In genomic region chr5:5695401-5695942, GRCm38 (mm10) we compare ENCODE assay signal across 33 mouse cellular contexts. TPM values are rescaled to one million over a fixed set of nuclear protein-coding genes. Genes with fewer than 3 reads are reported as not detected.
DNase-seq lines count a peak whose midpoint lies in the region; ATAC-seq and TF ChIP-seq lines count a peak whose summit lies in the region.
"Had no signal": no experiment of that assay in that cellular context is flagged by ENCODE, and none has a peak within 500 bp of the region (broad histone marks: within the 10 kb centered on the region; RNA-seq: fewer than 3 reads in every experiment).

No protein-coding gene starts in this region.

- TF ChIP-seq CTCF in kidney, adult 2 months (conservative IDR thresholded peaks at IDR 0.05; ENCODE audit: insufficient read depth, insufficient read length, low read depth, low read length): no peak
- TF ChIP-seq CTCF in layer of hippocampus, adult 2 months (conservative IDR thresholded peaks at IDR 0.05): no peak

- no peaks in the 10 kb centered on the region for H3K36me3 ChIP-seq in kidney, adult 2 months (ENCODE audit: control insufficient read depth, insufficient read depth, low read length)
- H3K36me3 ChIP-seq in kidney, embryonic 16.5 days (ENCODE audit: insufficient read depth, low read length): no peaks in the 10 kb centered on the region
- H3K36me3 ChIP-seq: embryonic facial prominence, embryonic 10.5 days; embryonic facial prominence, embryonic 13.5 days; forebrain, embryonic 10.5 days; hindbrain, embryonic 12.5 days; hindbrain, embryonic 15.5 days had no signal

- no peak for TF ChIP-seq POLR2A in kidney, adult 2 months (IDR thresholded peaks at IDR 0.05; ENCODE audit: low read depth, low read length)

- WGBS in kidney, adult 2 months: 64% methylated on average over 5 of the region's 5 CpGs
- 79% methylated on average over 5 of the region's 5 CpGs for WGBS in kidney, embryonic 16.5 days

- no peak overlapping the region for H3K27ac ChIP-seq in kidney, adult 2 months (ENCODE audit: insufficient read depth, low read depth, low read length)
- no peak overlapping the region for H3K27ac ChIP-seq in kidney, embryonic 16.5 days (ENCODE audit: low read length)
- H3K27ac ChIP-seq in layer of hippocampus, adult 2 months: no peak overlapping the region
- H3K27ac ChIP-seq: embryonic facial prominence, embryonic 10.5 days; embryonic facial prominence, embryonic 13.5 days; forebrain, embryonic 10.5 days; forebrain, embryonic 13.5 days; heart, adult 2 months; hindbrain, embryonic 12.5 days; hindbrain, embryonic 15.5 days had no signal

- peak; percentile 22 for DNase-seq in kidney, adult 2 months
- DNase-seq in lung, postnatal 36 days: peak; percentile 28
- no peak for DNase-seq in lung, postnatal 10 days
- DNase-seq in adipocyte (ENCODE audit: low spot score): peak; percentile 30
- no peak for DNase-seq in layer of hippocampus, adult 2 months (ENCODE audit: low spot score in 2 of 2)
- DNase-seq in heart, adult 8-10 months (ENCODE audit: low spot score): no peak
- DNase-seq: adrenal gland, adult 2 months; adrenal gland, postnatal 14 days; B cell, adult 2 months; cerebellum, adult 11-12 months; cerebellum, adult 8-10 months; cerebellum, postnatal 10 days; cerebellum, postnatal 36 days; embryo, embryonic 11 days; gastrocnemius, postnatal 10 days; gastrocnemius, postnatal 36 days; heart, adult 2 months had no signal

- H3K4me2 ChIP-seq in kidney, embryonic 16.5 days (replicated peaks; ENCODE audit: low read depth, low read length): no peak overlapping the region
- H3K4me2 ChIP-seq: embryonic facial prominence, embryonic 13.5 days; forebrain, embryonic 13.5 days; heart, embryonic 11.5 days; hindbrain, embryonic 12.5 days had no signal

- H3K4me3 ChIP-seq in kidney, adult 2 months (ENCODE audit: insufficient read depth, low read depth, low read length): no peak overlapping the region
- no peak overlapping the region for H3K4me3 ChIP-seq in kidney, embryonic 16.5 days (ENCODE audit: low read length)
- H3K4me3 ChIP-seq in layer of hippocampus, adult 2 months: no peak overlapping the region
- H3K4me3 ChIP-seq: embryonic facial prominence, embryonic 13.5 days; erythroblast, embryonic 14.5 days; forebrain, embryonic 13.5 days; heart, adult 2 months; hindbrain, embryonic 12.5 days; hindbrain, embryonic 15.5 days had no signal

- no peaks in the 10 kb centered on the region for H3K27me3 ChIP-seq in kidney, adult 2 months (replicated peaks; ENCODE audit: control insufficient read depth, insufficient read depth, low read length)
- H3K27me3 ChIP-seq in kidney, embryonic 16.5 days (ENCODE audit: insufficient read depth, low read length): no peaks in the 10 kb centered on the region
- H3K27me3 ChIP-seq: embryonic facial prominence, embryonic 13.5 days; forebrain, embryonic 13.5 days; hindbrain, embryonic 12.5 days; hindbrain, embryonic 15.5 days had no signal

- no peaks in the 10 kb centered on the region for H3K9me3 ChIP-seq in kidney, embryonic 16.5 days (ENCODE audit: low read length)
- H3K9me3 ChIP-seq: embryonic facial prominence, embryonic 10.5 days; embryonic facial prominence, embryonic 13.5 days; forebrain, embryonic 10.5 days; forebrain, embryonic 13.5 days; hindbrain, embryonic 12.5 days; hindbrain, embryonic 15.5 days had no signal

- no peak for ATAC-seq in kidney, embryonic 16.5 days (ENCODE audit: low FRiP score, low TSS enrichment)
- ATAC-seq: CD4-positive, CD25-positive, alpha-beta regulatory T cell, adult 4 months; forebrain, embryonic 13.5 days; forebrain, embryonic 16.5 days had no signal

- H3K4me1 ChIP-seq in kidney, adult 2 months (ENCODE audit: control insufficient read depth, insufficient read depth, low read length): peaks cover 2% of the 10 kb centered on the region; the same call in 1 of the 2 replicates
- H3K4me1 ChIP-seq in kidney, embryonic 16.5 days (ENCODE audit: insufficient read depth, low read length): peaks cover 6% of the 10 kb centered on the region; the same call in 1 of the 2 replicates
- H3K4me1 ChIP-seq: hindbrain, embryonic 12.5 days had no signal

- H3K9ac ChIP-seq in kidney, embryonic 16.5 days (replicated peaks; ENCODE audit: low read length): no peak overlapping the region
- H3K9ac ChIP-seq: embryonic facial prominence, embryonic 13.5 days; forebrain, embryonic 13.5 days; hindbrain, embryonic 12.5 days; hindbrain, embryonic 15.5 days had no signal

RNA-seq across cellular contexts. Expression of gene Steap2, which starts 1.1 kb away (rescaled TPM):
- polyA plus RNA-seq in kidney, adult 2 months (2012; rRNA removed): 71.7 and 76.1 TPM in 2 replicates
- 25.8 and 29.1 TPM in 2 replicates for polyA plus RNA-seq in kidney, embryonic 16.5 days (2015; fragmentation: Nextera tagmentation; extraction: Ambion mirVana)
- total RNA-seq in layer of hippocampus, adult 2 months (2021): 1 to 10 TPM; 5.3 to 7.1 TPM
- total RNA-seq in heart, adult 8-10 months (2022): under 1 TPM; 0.44 to 0.65 (median 0.60) TPM
- total RNA-seq: granulocyte monocyte progenitor cell, adult 5-6 weeks; hematopoietic stem cell, adult 5-6 weeks; MEL had no signal
- polyA plus RNA-seq: CD4-positive, CD25-positive, alpha-beta regulatory T cell, adult 4 months had no signal

RNA-seq across cellular contexts. Expression of gene Cfap69, which starts 31.4 kb away (rescaled TPM):
- polyA plus RNA-seq in kidney, adult 2 months (2012; rRNA removed): 3.8 and 4.5 TPM in 2 replicates
- polyA plus RNA-seq in kidney, embryonic 16.5 days (2015; fragmentation: Nextera tagmentation; extraction: Ambion mirVana): 2.8 and 4.2 TPM in 2 replicates
- 10 to 100 TPM; 14.7 to 14.8 TPM for total RNA-seq in layer of hippocampus, adult 2 months (2021)
- total RNA-seq in heart, adult 8-10 months (2022): 1 to 10 TPM in 1 of 4 experiments, under 1 TPM in 3; 0.44 to 1.1 (median 0.68) TPM
- total RNA-seq: granulocyte monocyte progenitor cell, adult 5-6 weeks; hematopoietic stem cell, adult 5-6 weeks; MEL had no signal
- polyA plus RNA-seq: CD4-positive, CD25-positive, alpha-beta regulatory T cell, adult 4 months had no signal

RNA-seq across cellular contexts. Expression of gene Steap1, which starts 53.7 kb away (rescaled TPM):
- 5.2 and 6.4 TPM in 2 replicates for polyA plus RNA-seq in kidney, adult 2 months (2012; rRNA removed)
- 13.2 and 13.6 TPM in 2 replicates for polyA plus RNA-seq in kidney, embryonic 16.5 days (2015; fragmentation: Nextera tagmentation; extraction: Ambion mirVana)
- total RNA-seq in layer of hippocampus, adult 2 months (2021): under 1 TPM in 1 of 2 experiments, not detected in 1; 0.51 TPM
- total RNA-seq in heart, adult 8-10 months (2022): not detected
- total RNA-seq: gastrocnemius, adult 18-20 months; gastrocnemius, postnatal 36 days; granulocyte monocyte progenitor cell, adult 5-6 weeks; heart, adult 2 months; heart, postnatal 25 days; hematopoietic stem cell, adult 5-6 weeks; MEL had no signal
- polyA plus RNA-seq: CD4-positive, CD25-positive, alpha-beta regulatory T cell, adult 4 months; erythroblast, embryonic 14.5 days had no signal

Comparison
In these comparisons a context has a peak if more than half of its experiments do, and no peak if none do; other contexts are left out.
1. DNase-seq: peak in kidney, adult 2 months (single experiment), lung, postnatal 36 days (single experiment) and adipocyte (single experiment); none in lung, postnatal 10 days (single experiment), layer of hippocampus, adult 2 months (0 of 2) and heart, adult 8-10 months (single experiment).
2. RNA of gene Cfap69, which starts 31.4 kb away (total RNA-seq): 14.7 to 14.8 TPM in layer of hippocampus, adult 2 months; 0.44 to 1.1 TPM in heart, adult 8-10 months; every median in the first group is over 4 times any median in the second.